Mouse (Mus musculus) Muller cell, postnatal 12 days (primary cell): ENCODE data around the gene Cldn4.

Experiments
- DNase-seq: peaks from one replicate; pipeline ENCODE4 v3.0.0-alpha.2; 2015; ENCODE audit errors: inconsistent ontology term

Gene Cldn4

GRCm38 (mm10) chr5:134946857-134947255, at the start of gene Cldn4:
Gene Cldn4 (minus strand): TSS chr5:134946934.
- DNase-seq = peak; percentile 52

GRCm38 (mm10) chr5:134992566-134992965, 45.8 kb upstream of the Cldn4 start:
- DNase-seq = no peak

- no peak for DNase-seq
Measured at GRCm38 (mm10) chr5:134989741-134990140, 43.0 kb upstream of the Cldn4 start.

- DNase-seq = no peak
Measured at GRCm38 (mm10) chr5:134989166-134989565, 42.4 kb upstream of the Cldn4 start.

- DNase-seq = no peak
Measured at GRCm38 (mm10) chr5:134986298-134987268, 39.8 kb upstream of the Cldn4 start.

GRCm38 (mm10) chr5:134985633-134986297, 39.0 kb upstream of the Cldn4 start, which contains the start of gene Cldn3:
Gene Cldn3 (plus strand): TSS chr5:134986214.
- peak; percentile 40 for DNase-seq

GRCm38 (mm10) chr5:134983771-134984170, 37.0 kb upstream of the Cldn4 start:
- DNase-seq = no peak

GRCm38 (mm10) chr5:134983111-134983510, 36.4 kb upstream of the Cldn4 start:
- no peak for DNase-seq

- no peak for DNase-seq
Measured at GRCm38 (mm10) chr5:134981149-134981548, 34.4 kb upstream of the Cldn4 start.

GRCm38 (mm10) chr5:134977837-134978236, 31.1 kb upstream of the Cldn4 start:
- DNase-seq = no peak

GRCm38 (mm10) chr5:134976577-134977250, 30.0 kb upstream of the Cldn4 start:
- no peak for DNase-seq

- no peak for DNase-seq
Measured at GRCm38 (mm10) chr5:134976164-134976563, 29.4 kb upstream of the Cldn4 start.

GRCm38 (mm10) chr5:134974921-134975320, 28.2 kb upstream of the Cldn4 start:
- no peak for DNase-seq

GRCm38 (mm10) chr5:134974294-134974693, 27.6 kb upstream of the Cldn4 start:
- DNase-seq = no peak

- no peak for DNase-seq
Measured at GRCm38 (mm10) chr5:134973526-134973925, 26.8 kb upstream of the Cldn4 start.

GRCm38 (mm10) chr5:134973081-134973480, 26.3 kb upstream of the Cldn4 start:
- DNase-seq = no peak

GRCm38 (mm10) chr5:134970671-134971070, 23.9 kb upstream of the Cldn4 start:
- DNase-seq = no peak

GRCm38 (mm10) chr5:134967164-134967944, 20.6 kb upstream of the Cldn4 start:
- DNase-seq = no peak

GRCm38 (mm10) chr5:134965852-134966821, 19.4 kb upstream of the Cldn4 start:
- DNase-seq = peak; percentile 71

- peak; percentile 49 for DNase-seq
Measured at GRCm38 (mm10) chr5:134965473-134965851, 18.7 kb upstream of the Cldn4 start.
